Mouse (Mus musculus): ENCODE data around the gene Spc25. TPM values are rescaled to one million over a fixed set of nuclear protein-coding genes. Genes with fewer than 3 reads are reported as not detected.

The Spc25 gene
- polyA plus RNA-seq, 1 experiment from 2014 or later, result 158 TPM

DNA sequence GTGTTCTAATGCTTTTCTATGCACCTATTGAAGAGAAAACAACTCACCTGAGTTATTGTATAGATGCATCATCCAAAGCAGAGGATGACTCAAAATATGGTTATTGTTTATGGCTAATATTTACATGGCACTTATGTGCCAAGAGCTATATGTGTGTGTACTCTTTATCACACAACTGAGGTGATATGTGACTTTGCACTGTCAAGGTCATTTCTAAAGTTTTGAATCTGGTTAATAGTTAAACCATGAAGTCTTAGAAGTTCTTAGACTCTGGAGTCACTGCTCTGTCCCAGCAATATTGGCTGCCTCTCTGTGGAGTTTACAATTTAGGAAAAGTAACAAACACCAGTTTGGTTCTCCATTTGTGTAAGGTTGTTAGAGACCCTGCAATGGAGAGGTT, 47.1 kb downstream of the Spc25 start:
- Histone ChIP-seq H3K9me3 (replicated peaks; ENCODE audit: control insufficient read depth, low read length) (no peaks in the 10 kb centered on the region), H3K27me3 (ENCODE audit: control insufficient read depth, insufficient read depth, low read length) (no peaks in the 10 kb centered on the region), H3K27ac (ENCODE audit: low read length) (no peak overlapping the region), H3K4me1 (ENCODE audit: control insufficient read depth, insufficient read depth, low read length) (peaks cover 3% of the 10 kb centered on the region; the same call in 1 of the 2 replicates), H3K4me2 (ENCODE audit: low read depth, low read length) (no peak overlapping the region), H3K4me3 (ENCODE audit: low read length) (no peak overlapping the region), H3K9ac (ENCODE audit: low read length) (no peak overlapping the region), H3K36me3 (ENCODE audit: control insufficient read depth, insufficient read depth) (no peaks in the 10 kb centered on the region)
- ATAC-seq (replicated peaks; ENCODE audit: extremely low read depth, insufficient read depth, low FRiP score), result no peak

DNA sequence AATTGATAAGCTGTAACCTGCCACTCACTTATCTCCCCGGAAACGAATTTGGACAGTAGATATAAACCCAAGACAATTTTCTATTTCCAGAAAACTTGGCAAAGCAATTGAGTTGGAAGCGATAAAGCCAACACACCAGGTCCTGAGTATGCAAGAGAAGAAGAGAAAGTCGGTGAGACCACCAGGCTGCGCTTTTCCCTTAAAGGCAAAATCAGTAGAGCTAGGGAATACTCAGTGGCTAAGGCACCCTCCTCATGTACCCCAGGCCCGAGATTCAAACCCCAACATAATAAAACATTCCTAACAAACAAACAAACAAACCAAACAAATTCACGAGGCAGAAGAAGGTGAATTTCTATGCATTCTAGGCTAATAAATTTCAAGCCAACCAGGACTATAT, 49.7 kb downstream of the Spc25 start:
- Histone ChIP-seq H3K4me1 (ENCODE audit: control insufficient read depth, insufficient read depth, low read length) (peaks cover 3% of the 10 kb centered on the region; the same call in 1 of the 2 replicates), H3K27me3 (ENCODE audit: control insufficient read depth, insufficient read depth, low read length) (no peaks in the 10 kb centered on the region), H3K4me3 (ENCODE audit: low read length) (no peak overlapping the region), H3K36me3 (ENCODE audit: control insufficient read depth, insufficient read depth) (no peaks in the 10 kb centered on the region), H3K27ac (ENCODE audit: low read length) (no peak overlapping the region), H3K4me2 (ENCODE audit: low read depth, low read length) (no peak overlapping the region), H3K9ac (ENCODE audit: low read length) (no peak overlapping the region), H3K9me3 (replicated peaks; ENCODE audit: control insufficient read depth, low read length) (no peaks in the 10 kb centered on the region)
- ATAC-seq (replicated peaks; ENCODE audit: extremely low read depth, insufficient read depth, low FRiP score), result no peak
- WGBS, result 41% methylated on average over 7 of the region's 7 CpGs

DNA sequence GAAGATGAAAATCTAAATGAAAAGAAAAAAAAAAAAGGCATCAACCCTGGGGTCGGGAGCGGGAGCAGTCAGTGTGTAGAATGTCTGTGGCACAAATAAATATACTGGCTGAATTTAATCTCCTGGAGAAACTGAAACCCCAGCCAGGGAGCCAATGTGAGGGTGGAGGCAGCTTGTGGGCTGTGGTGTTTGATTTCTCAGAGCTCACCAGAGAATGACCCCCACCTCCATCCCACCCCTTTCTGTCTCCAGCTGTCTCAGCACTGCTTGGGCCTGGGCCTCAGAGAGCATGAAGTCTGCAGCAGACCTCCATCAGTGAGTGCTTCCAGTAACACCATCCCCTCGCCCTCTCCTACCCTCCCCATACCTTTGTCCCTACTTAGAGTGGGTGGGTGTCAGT, 50.1 kb downstream of the Spc25 start:
- H3K27me3 ChIP-seq (ENCODE audit: control insufficient read depth, insufficient read depth, low read length), result no peaks in the 10 kb centered on the region
- no peak overlapping the region for H3K4me2 ChIP-seq (ENCODE audit: low read depth, low read length)
- H3K4me3 ChIP-seq (ENCODE audit: low read length), result no peak overlapping the region
- H3K27ac ChIP-seq (ENCODE audit: low read length), result no peak overlapping the region
- no peak overlapping the region for H3K9ac ChIP-seq (ENCODE audit: low read length)
- no peaks in the 10 kb centered on the region for H3K36me3 ChIP-seq (ENCODE audit: control insufficient read depth, insufficient read depth)
- H3K4me1 ChIP-seq (ENCODE audit: control insufficient read depth, insufficient read depth, low read length), result peaks cover 3% of the 10 kb centered on the region; the same call in 1 of the 2 replicates
- 62% methylated on average over 3 of the region's 3 CpGs for WGBS
- no peaks in the 10 kb centered on the region for H3K9me3 ChIP-seq (replicated peaks; ENCODE audit: control insufficient read depth, low read length)
- no peak for ATAC-seq (replicated peaks; ENCODE audit: extremely low read depth, insufficient read depth, low FRiP score)

DNA sequence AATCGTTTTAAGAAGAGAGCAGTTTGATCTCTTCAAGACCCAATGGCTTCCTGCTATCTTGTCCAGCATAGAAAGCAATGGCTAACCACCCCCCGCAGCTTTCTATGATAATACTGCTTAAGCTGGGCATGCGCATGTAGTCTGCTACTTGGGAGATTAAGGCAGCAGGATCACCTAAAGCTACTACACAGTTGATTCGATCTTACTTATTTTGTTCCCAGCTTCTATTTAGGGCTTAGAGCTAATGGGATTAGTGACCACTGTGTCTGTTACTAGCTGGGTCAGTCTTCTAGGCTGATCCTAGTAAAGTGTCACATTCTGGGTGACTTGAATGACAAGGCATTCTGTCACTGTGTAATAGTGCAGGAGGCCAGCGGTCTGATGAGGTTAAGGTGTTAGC, 55.2 kb downstream of the Spc25 start:
- Histone ChIP-seq H3K36me3 (ENCODE audit: control insufficient read depth, insufficient read depth) (no peaks in the 10 kb centered on the region), H3K4me3 (ENCODE audit: low read length) (no peak overlapping the region), H3K9ac (ENCODE audit: low read length) (no peak overlapping the region), H3K4me1 (ENCODE audit: control insufficient read depth, insufficient read depth, low read length) (no peaks in the 10 kb centered on the region), H3K9me3 (replicated peaks; ENCODE audit: control insufficient read depth, low read length) (no peaks in the 10 kb centered on the region), H3K27me3 (ENCODE audit: control insufficient read depth, insufficient read depth, low read length) (no peaks in the 10 kb centered on the region), H3K4me2 (ENCODE audit: low read depth, low read length) (no peak overlapping the region), H3K27ac (ENCODE audit: low read length) (no peak overlapping the region)
- 62% methylated on average over 5 of the region's 5 CpGs for WGBS
- ATAC-seq (replicated peaks; ENCODE audit: extremely low read depth, insufficient read depth, low FRiP score), result no peak

DNA sequence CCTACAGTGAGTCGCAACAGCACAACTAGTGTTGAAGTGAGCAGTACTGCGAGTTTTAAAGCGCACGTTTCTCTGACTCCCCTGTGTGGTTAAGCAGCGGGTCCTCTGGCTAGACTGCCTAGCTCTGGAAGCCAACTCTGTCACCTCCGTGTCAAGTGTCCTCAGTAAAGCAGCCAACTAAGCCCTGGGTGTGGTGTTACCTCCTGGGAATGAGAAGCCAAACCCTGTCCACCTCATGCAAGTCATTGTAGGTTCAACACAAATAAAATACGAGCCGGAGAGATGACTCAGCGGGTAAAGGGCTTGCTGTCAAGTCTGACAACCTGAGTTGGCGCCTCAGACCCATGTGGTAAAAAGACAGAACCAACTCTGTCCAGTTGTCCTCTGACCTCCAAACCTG, 56.8 kb downstream of the Spc25 start:
- no peaks in the 10 kb centered on the region for H3K4me1 ChIP-seq (ENCODE audit: control insufficient read depth, insufficient read depth, low read length)
- no peak for ATAC-seq (replicated peaks; ENCODE audit: extremely low read depth, insufficient read depth, low FRiP score)
- no peak overlapping the region for H3K27ac ChIP-seq (ENCODE audit: low read length)
- no peaks in the 10 kb centered on the region for H3K9me3 ChIP-seq (replicated peaks; ENCODE audit: control insufficient read depth, low read length)
- no peaks in the 10 kb centered on the region for H3K27me3 ChIP-seq (ENCODE audit: control insufficient read depth, insufficient read depth, low read length)
- H3K4me2 ChIP-seq (ENCODE audit: low read depth, low read length), result no peak overlapping the region
- 76% methylated on average over 10 of the region's 10 CpGs for WGBS
- H3K36me3 ChIP-seq (ENCODE audit: control insufficient read depth, insufficient read depth), result no peaks in the 10 kb centered on the region
- no peak overlapping the region for H3K4me3 ChIP-seq (ENCODE audit: low read length)
- no peak overlapping the region for H3K9ac ChIP-seq (ENCODE audit: low read length)

DNA sequence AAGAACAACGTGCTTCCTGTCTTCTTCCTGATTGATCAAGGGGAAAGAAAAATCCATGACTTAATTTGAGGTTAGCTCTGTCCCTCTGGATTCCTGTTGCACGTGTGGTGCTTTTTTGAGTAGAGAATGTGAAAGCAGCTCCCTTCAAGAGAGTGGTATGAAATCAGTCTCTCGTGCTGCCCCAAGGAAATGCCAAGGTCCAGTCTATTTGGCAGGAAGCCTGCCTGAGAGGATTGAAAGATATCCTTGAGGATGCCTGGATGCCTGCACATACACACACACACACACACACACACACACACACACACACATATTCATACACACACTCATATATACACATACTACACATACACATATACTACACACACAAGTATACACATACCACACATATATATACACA, 57.3 kb downstream of the Spc25 start:
- Histone ChIP-seq H3K27ac (ENCODE audit: low read length) (no peak overlapping the region), H3K36me3 (ENCODE audit: control insufficient read depth, insufficient read depth) (no peaks in the 10 kb centered on the region), H3K9ac (ENCODE audit: low read length) (no peak overlapping the region), H3K4me2 (ENCODE audit: low read depth, low read length) (no peak overlapping the region), H3K27me3 (ENCODE audit: control insufficient read depth, insufficient read depth, low read length) (no peaks in the 10 kb centered on the region), H3K4me3 (ENCODE audit: low read length) (no peak overlapping the region), H3K4me1 (ENCODE audit: control insufficient read depth, insufficient read depth, low read length) (no peaks in the 10 kb centered on the region), H3K9me3 (replicated peaks; ENCODE audit: control insufficient read depth, low read length) (no peaks in the 10 kb centered on the region)
- 43% methylated on average over 3 of the region's 3 CpGs for WGBS
- no peak for ATAC-seq (replicated peaks; ENCODE audit: extremely low read depth, insufficient read depth, low FRiP score)

Other genes with a start within 250 kb of the Spc25 start
- 5.2 and 6.4 TPM in 2 replicates for gene Nostrin, start 70.4 kb downstream of the Spc25 start, polyA plus RNA-seq (2015; fragmentation: Nextera tagmentation; extraction: Ambion mirVana)
- gene G6pc2, start 4.9 kb upstream of the Spc25 start, polyA plus RNA-seq (2015; fragmentation: Nextera tagmentation; extraction: Ambion mirVana), result not detected in 2 replicates
- 0.04 and 0.13 TPM in 2 replicates for gene Abcb11, start 136.4 kb upstream of the Spc25 start, polyA plus RNA-seq (2015; fragmentation: Nextera tagmentation; extraction: Ambion mirVana)
- gene Dhrs9, start 174.3 kb upstream of the Spc25 start, polyA plus RNA-seq (2015; fragmentation: Nextera tagmentation; extraction: Ambion mirVana), result 0.04 and 0.07 TPM in 2 replicates